8 mouse cellular contexts compared by ENCODE assay signal in the genomic region with DNA sequence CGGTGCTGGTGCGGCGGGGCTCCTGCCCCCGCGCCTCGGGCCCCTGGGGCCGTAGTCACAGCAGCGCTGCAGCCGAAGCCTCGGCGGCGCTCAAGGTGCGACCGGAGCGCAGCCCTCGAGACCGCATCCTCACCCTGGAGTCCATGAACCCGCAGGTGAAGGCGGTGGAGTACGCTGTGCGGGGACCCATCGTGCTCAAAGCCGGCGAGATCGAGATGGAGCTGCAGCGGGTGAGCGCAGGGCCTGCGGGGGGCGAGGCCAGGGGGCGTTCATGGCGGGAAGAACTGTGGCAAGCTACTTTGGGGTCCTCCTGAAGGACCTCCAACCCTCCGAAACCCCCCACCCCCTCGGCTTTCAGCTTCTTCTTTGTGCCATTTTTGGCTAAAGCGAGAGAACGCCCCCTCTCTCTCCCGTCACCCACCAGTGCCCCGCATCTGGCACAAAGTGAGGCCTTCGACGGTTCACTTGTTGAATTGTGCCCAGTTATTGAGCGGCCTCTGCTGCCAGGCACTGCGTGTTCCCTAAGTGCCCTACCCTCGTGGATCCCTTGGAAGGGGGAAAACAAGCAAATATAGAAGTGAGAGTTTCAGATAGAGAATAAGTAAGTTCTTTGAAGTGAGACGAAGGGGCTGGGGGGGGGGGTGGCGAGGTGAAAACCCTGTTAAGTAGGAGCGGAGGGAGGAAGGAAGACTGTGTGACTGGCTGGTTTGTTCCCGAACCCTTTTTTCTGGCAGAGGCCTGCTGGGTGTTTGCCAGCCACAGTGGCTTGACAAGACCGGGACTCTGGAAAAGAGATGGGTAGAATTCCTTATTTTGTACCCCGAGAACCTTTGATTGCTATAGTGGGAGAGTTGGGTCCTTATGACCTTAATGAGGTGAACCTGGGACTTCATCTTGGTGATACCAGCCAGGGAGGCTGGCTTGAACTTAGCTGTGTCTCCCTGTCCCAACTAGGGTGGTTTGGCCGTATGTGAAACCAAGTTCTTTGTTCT. TPM values are rescaled to one million over a fixed set of nuclear protein-coding genes. Genes with fewer than 3 reads are reported as not detected.
DNase-seq lines count a peak whose midpoint lies in the region; ATAC-seq and TF ChIP-seq lines count a peak whose summit lies in the region.

No protein-coding gene starts in this region.

- H3K27me3 ChIP-seq in liver, adult 2 months (ENCODE audit: control insufficient read depth, insufficient read depth, low read length): no peaks in the 10 kb centered on the region
- H3K27me3 ChIP-seq in forebrain, embryonic 14.5 days (replicated peaks; ENCODE audit: control insufficient read depth, insufficient read depth, low read length): no peaks in the 10 kb centered on the region
- no peaks in the 10 kb centered on the region for H3K27me3 ChIP-seq in kidney, embryonic 15.5 days
- H3K27me3 ChIP-seq in liver, postnatal 0 days (ENCODE audit: insufficient read depth, low read length): no peaks in the 10 kb centered on the region
- H3K27me3 ChIP-seq in small intestine, adult 2 months (ENCODE audit: control insufficient read depth, insufficient read depth, low read length): no peaks in the 10 kb centered on the region

- peak overlapping the region; percentile 78 for H3K9ac ChIP-seq in liver, adult 2 months (ENCODE audit: low read depth, low read length)
- peak overlapping the region; percentile 87 for H3K9ac ChIP-seq in forebrain, embryonic 14.5 days (ENCODE audit: low read length)
- peak overlapping the region; percentile 77 for H3K9ac ChIP-seq in kidney, embryonic 15.5 days
- peak overlapping the region; percentile 80 for H3K9ac ChIP-seq in liver, postnatal 0 days (replicated peaks)

- H3K9me3 ChIP-seq in forebrain, embryonic 14.5 days (replicated peaks; ENCODE audit: control insufficient read depth, low read length): no peaks in the 10 kb centered on the region
- H3K9me3 ChIP-seq in kidney, embryonic 15.5 days (replicated peaks): no peaks in the 10 kb centered on the region
- no peaks in the 10 kb centered on the region for H3K9me3 ChIP-seq in liver, postnatal 0 days (ENCODE audit: low read length)

- peak; percentile 87 for DNase-seq in liver, adult 2 months (ENCODE audit: extremely low read depth, low read depth, low spot score)
- DNase-seq in liver: no peak
- peak; percentile 69 for DNase-seq in brain, embryonic 14.5 days (ENCODE audit: low read depth)
- DNase-seq in forebrain, embryonic 14.5 days (ENCODE audit: low spot score): peak; percentile 60
- DNase-seq in liver, postnatal 0 days: no peak
- DNase-seq in lung, postnatal 10 days: no peak

- TF ChIP-seq POLR2A in liver, adult 2 months (IDR thresholded peaks at IDR 0.05; ENCODE audit: extremely low read depth, insufficient read depth, low read length): no peak
- TF ChIP-seq POLR2A in brain, embryonic 14.5 days (IDR thresholded peaks at IDR 0.05; ENCODE audit: borderline replicate concordance, extremely low read depth, insufficient read depth, insufficient read length, poor library complexity, severe bottlenecking): no peak
- TF ChIP-seq POLR2A in small intestine, adult 2 months (IDR thresholded peaks at IDR 0.05; ENCODE audit: low read depth, low read length): no peak

- H3K79me2 ChIP-seq in liver, adult 2 months (ENCODE audit: control insufficient read depth, insufficient read depth, low read length): peaks cover 15% of the 10 kb centered on the region; the same call in 1 of the 2 replicates

- TF ChIP-seq CTCF in liver, adult 2 months (IDR thresholded peaks at IDR 0.05; ENCODE audit: low read depth, low read length): 0 out of 2 replicates have a peak, but pooled peaks have one; percentile 3
- TF ChIP-seq CTCF in brain, embryonic 14.5 days (IDR thresholded peaks at IDR 0.05; ENCODE audit: borderline replicate concordance, extremely low read depth, insufficient read depth, insufficient read length): no peak
- no peak for TF ChIP-seq CTCF in liver, postnatal 0 days (IDR thresholded peaks at IDR 0.05; ENCODE audit: low read depth)
- no peak for TF ChIP-seq CTCF in small intestine, adult 2 months (IDR thresholded peaks at IDR 0.05; ENCODE audit: extremely low read depth, insufficient read length, insufficient replicate concordance, low read depth, low read length)

- ATAC-seq in forebrain, embryonic 14.5 days: peak; percentile 45
- peak; percentile 55 for ATAC-seq in kidney, embryonic 15.5 days (replicated peaks; ENCODE audit: low FRiP score)
- ATAC-seq in liver, postnatal 0 days: no peak

- WGBS in liver, adult 2 months: 4% methylated on average over 48 of the region's 49 CpGs
- WGBS in forebrain, embryonic 14.5 days: 4% methylated on average over 45 of the region's 49 CpGs
- WGBS in kidney, embryonic 15.5 days: 8% methylated on average over 44 of the region's 49 CpGs
- 10% methylated on average over 48 of the region's 49 CpGs for WGBS in liver, postnatal 0 days (ENCODE audit: insufficient replicate concordance)
- 17% methylated on average over 49 of the region's 49 CpGs for WGBS in small intestine, adult 2 months

- TF ChIP-seq EP300 in liver, postnatal 0 days (IDR thresholded peaks at IDR 0.05; ENCODE audit: low read depth): no peak

- peak overlapping the region; percentile 74 for H3K27ac ChIP-seq in liver, adult 2 months (replicated peaks; ENCODE audit: insufficient read depth, low read depth, low read length)
- peak overlapping the region; percentile 48 for H3K27ac ChIP-seq in forebrain, embryonic 14.5 days (ENCODE audit: low read depth, low read length)
- no peak overlapping the region for H3K27ac ChIP-seq in kidney, embryonic 15.5 days
- H3K27ac ChIP-seq in liver, postnatal 0 days (ENCODE audit: low read depth): peak overlapping the region; percentile 69
- H3K27ac ChIP-seq in small intestine, adult 2 months (ENCODE audit: insufficient read depth, low read depth, low read length): no peak overlapping the region

- H3K4me3 ChIP-seq in liver, adult 2 months (ENCODE audit: insufficient read depth, low read depth, low read length): peak overlapping the region; percentile 65
- H3K4me3 ChIP-seq in forebrain, embryonic 14.5 days (ENCODE audit: low read depth, low read length): peak overlapping the region; percentile 79
- H3K4me3 ChIP-seq in kidney, embryonic 15.5 days (replicated peaks): peak overlapping the region; percentile 70
- peak overlapping the region; percentile 60 for H3K4me3 ChIP-seq in liver, postnatal 0 days (ENCODE audit: low read depth, low read length)
- peak overlapping the region; percentile 71 for H3K4me3 ChIP-seq in small intestine, adult 2 months (ENCODE audit: low read depth, low read length)

- H3K36me3 ChIP-seq in liver, adult 2 months (ENCODE audit: control insufficient read depth, insufficient read depth, low read length): peaks cover 22% of the 10 kb centered on the region; the same call in 1 of the 2 replicates
- H3K36me3 ChIP-seq in forebrain, embryonic 14.5 days (ENCODE audit: control insufficient read depth, insufficient read depth, low read length): peaks cover 9% of the 10 kb centered on the region; the same call in 1 of the 2 replicates
- no peaks in the 10 kb centered on the region for H3K36me3 ChIP-seq in kidney, embryonic 15.5 days
- H3K36me3 ChIP-seq in liver, postnatal 0 days (replicated peaks; ENCODE audit: insufficient read depth, low read length): no peaks in the 10 kb centered on the region
- no peaks in the 10 kb centered on the region for H3K36me3 ChIP-seq in small intestine, adult 2 months (ENCODE audit: control insufficient read depth, insufficient read depth, low read length)

- H3K4me1 ChIP-seq in liver, adult 2 months (ENCODE audit: control insufficient read depth, insufficient read depth, low read length): peaks cover 24% of the 10 kb centered on the region
- peaks cover 4% of the 10 kb centered on the region; the same call in 1 of the 2 replicates for H3K4me1 ChIP-seq in forebrain, embryonic 14.5 days (ENCODE audit: control insufficient read depth, insufficient read depth, low read length)
- H3K4me1 ChIP-seq in kidney, embryonic 15.5 days: peaks cover 18% of the 10 kb centered on the region
- peaks cover 14% of the 10 kb centered on the region for H3K4me1 ChIP-seq in liver, postnatal 0 days (ENCODE audit: insufficient read depth)
- peaks cover 11% of the 10 kb centered on the region for H3K4me1 ChIP-seq in small intestine, adult 2 months (ENCODE audit: control insufficient read depth, insufficient read depth, insufficient read length, low read length)

- H3K4me2 ChIP-seq in forebrain, embryonic 14.5 days (ENCODE audit: low read length): peak overlapping the region; percentile 92
- peak overlapping the region; percentile 93 for H3K4me2 ChIP-seq in kidney, embryonic 15.5 days
- peak overlapping the region; percentile 88 for H3K4me2 ChIP-seq in liver, postnatal 0 days (ENCODE audit: low read depth, low read length)

RNA-seq across cellular contexts. Expression of gene Gpt2, which starts 0.9 kb away (rescaled TPM):
- 345 and 351 TPM in 2 replicates for total RNA-seq in liver, adult 2 months (2014; rRNA removed)
- polyA plus RNA-seq in liver, adult 2 months (2012; rRNA removed): 135 and 180 TPM in 2 replicates
- 29.6 and 34.2 TPM in 2 replicates for polyA plus RNA-seq in brain, embryonic 14.5 days (2012; rRNA removed)
- polyA plus RNA-seq in forebrain, embryonic 14.5 days (2014; fragmentation: Nextera tagmentation; extraction: Ambion mirVana): 29.1 and 37.3 TPM in 2 replicates
- polyA plus RNA-seq in kidney, embryonic 15.5 days (2015; fragmentation: Nextera tagmentation; extraction: Ambion mirVana): 21.4 and 21.5 TPM in 2 replicates
- polyA plus RNA-seq in liver, postnatal 0 days (2015; fragmentation: Nextera tagmentation; extraction: Ambion mirVana): 11.1 and 14.4 TPM in 2 replicates
- 11.3 and 15.0 TPM in 2 replicates for polyA plus RNA-seq in small intestine, adult 2 months (2012; rRNA removed)

Comparison
In these comparisons a context has a peak if more than half of its experiments do, and no peak if none do; other contexts are left out.
1. DNase-seq: peak in liver, adult 2 months (single experiment), brain, embryonic 14.5 days (single experiment) and forebrain, embryonic 14.5 days (single experiment); none in liver (single experiment), liver, postnatal 0 days (single experiment) and lung, postnatal 10 days (single experiment).
2. H3K27ac ChIP-seq: peak in liver, adult 2 months (single experiment), forebrain, embryonic 14.5 days (single experiment) and liver, postnatal 0 days (single experiment); none in kidney, embryonic 15.5 days (single experiment) and small intestine, adult 2 months (single experiment).
3. Peak in every context shown above with its lines, with median percentiles within 50 percentile points of each other: H3K4me3 ChIP-seq, H3K9ac ChIP-seq and H3K4me2 ChIP-seq.